Mouse (Mus musculus) adrenal gland, adult 8-10 months (tissue): Measurements from ENCODE around the gene Npm3. TPM values are rescaled to one million over a fixed set of nuclear protein-coding genes. Genes with fewer than 3 reads are reported as not detected.

Experiments used
- DNase-seq: peaks from one replicate; pipeline ENCODE4 v3.0.0; 2022
- total RNA-seq, 4 experiments: library from RNA; stranded (reverse); gene quantifications; 2 replicates each; pipeline ENCODE4 v1.2.4; 2022

Gene Npm3
- total RNA-seq, 4 experiments from 2014 or later = 26.4 to 35.4 (median 29.2) TPM

DNA sequence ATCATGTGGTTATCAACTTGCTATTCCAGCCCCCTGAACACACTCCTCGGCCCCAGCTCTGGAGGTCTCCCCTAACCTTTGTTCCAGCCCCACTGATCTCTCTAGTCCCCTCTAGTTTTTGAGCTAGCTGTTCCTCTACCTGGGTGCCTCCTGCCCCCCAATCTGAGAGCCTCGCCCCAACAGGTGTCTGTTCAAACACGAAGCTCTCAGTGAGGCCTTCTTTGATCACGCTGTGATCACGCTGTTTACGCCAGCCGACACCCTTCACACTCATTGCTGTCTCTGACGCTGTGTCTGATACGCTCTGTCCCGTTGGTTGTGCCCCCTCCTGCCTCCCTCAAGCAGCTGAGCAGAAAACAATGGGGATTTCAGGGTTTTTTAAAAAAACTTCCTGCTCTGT, 15.8 kb downstream of the Npm3 start:
- no peak for DNase-seq

GRCm38 (mm10) chr19:45731658-45732057, 17.7 kb downstream of the Npm3 start:
- DNase-seq = no peak

DNA sequence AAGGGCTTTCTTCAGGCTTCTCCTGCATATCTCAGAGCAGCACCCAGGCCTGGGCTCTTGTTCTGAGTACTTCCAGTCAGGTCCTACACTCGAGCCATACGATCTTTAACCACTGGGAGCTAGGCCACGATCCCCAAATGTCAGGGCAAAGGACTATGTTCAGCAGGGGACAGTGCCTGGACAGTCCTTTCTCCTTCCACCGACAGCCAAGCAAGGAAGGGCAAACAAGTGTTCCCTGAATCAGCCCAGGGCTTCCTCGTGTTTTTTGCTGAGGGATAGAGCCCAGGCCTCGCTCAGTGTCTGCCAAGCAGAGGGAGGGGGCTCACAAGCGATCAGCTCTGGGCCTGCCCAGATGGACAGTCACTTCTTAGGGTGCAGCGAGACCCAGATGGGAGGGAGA, 19.3 kb downstream of the Npm3 start:
- DNase-seq = no peak

DNA sequence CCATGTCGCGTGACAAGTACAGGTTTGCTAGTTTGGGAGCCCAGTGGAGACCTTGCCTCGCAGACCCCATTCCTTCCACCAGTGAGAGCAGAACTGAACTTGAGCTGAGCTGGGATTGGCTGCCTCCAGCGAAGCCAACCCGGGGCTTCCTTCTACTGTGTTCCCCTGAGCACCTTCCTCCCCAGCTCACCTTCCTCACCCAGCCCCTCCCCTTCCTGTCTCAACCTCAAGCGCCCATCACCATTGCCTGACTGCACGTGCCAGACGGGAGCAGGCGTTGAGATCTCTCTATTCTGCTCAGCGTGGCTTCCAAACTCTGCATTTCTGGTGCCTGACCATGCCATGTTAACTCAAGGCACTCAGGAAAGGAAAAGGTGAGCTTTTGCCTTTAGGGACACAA, 22.2 kb downstream of the Npm3 start:
- DNase-seq = no peak

DNA sequence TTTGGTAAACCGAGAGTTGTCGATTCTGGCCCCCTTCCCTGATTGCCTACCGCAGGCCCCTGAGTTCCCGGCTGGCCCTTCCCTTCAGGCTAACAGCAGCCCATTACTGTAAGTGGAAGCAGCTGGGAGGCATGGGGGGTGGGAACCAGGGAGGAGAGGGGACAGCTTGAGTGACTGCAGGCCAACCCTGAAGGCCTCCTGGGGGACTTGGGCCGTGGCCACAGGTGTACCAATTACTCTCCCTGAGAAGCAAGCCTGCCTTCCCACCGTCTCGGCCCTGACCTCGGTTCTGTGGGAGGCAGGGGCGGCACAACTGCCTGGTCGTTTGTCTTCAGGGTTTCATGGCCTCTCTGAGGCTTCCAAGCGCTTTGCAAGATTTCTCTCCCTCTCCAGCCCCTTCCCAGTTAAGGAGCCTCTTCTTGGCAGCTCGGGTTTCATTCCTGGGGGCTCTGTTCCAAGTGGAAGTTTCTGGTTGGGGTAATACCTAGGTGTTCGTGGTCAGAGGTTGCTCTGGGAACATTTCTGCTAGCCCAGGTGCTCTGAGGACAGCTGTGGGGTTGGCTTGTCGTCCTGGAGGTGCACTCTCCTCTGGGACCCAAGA, 23.6 kb downstream of the Npm3 start:
- no peak for DNase-seq

GRCm38 (mm10) chr19:45722188-45722587, 27.2 kb downstream of the Npm3 start:
- no peak for DNase-seq

- no peak for DNase-seq
Observed at GRCm38 (mm10) chr19:45718286-45718685, 31.1 kb downstream of the Npm3 start.

DNA sequence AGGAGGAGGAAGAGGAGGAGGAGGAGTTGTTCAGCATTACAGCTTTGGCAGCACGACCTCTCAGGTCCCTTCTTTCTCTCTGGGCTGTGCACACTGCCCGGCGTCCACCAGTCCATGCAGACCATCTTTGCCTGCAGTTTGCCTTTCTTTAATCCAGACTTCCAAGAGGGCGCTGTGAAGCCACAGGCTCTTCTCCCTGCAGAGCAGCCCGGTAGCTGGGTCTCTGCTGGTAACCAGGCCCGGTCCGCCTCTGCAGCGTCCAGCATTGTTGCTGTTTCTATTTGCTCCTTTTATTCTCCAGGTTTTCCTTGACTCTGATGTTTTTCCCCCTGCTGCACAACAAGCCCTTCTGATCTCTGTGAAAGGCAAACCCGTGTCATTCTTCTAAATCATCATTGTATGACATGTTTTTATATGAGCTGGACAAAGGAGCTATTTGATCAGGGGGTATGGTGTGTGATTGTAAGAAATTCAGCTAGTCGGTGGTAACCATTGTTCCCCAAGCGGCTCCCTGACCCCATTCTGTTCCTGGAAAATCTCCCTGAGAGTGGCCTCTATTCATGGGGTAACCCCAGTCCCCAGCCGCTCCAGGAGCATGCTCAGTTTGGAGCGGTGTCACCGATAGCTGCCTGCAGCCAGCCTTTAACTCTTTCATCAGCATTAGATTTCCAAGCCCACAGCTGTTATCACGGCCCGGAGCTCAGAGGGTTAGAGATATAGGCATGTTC, 31.7 kb downstream of the Npm3 start:
- peak; percentile 18 for DNase-seq

DNA sequence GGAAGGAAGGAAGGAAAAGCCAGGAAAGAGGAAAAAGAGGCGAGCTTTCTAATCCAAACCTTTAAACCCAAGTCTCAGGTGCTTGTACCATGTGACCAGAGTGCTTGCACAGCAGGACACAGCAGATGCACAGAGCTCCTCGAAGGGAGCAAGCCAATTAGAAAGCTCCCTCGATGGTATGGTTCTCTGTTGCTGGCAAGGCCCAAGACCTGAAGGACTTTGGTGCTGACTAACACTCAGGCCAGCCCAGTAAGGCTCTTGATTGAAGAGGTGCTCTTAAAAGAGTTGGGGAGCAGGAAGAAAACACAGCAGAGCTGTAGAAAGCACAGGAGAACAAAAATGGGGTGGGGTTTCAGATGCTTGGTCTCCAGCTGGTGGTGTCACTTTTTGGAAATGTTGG, 40.7 kb downstream of the Npm3 start:
- DNase-seq = no peak

Other genes with a start within 250 kb of the Npm3 start
- 10 to 100 TPM; 15.2 to 18.4 (median 16.7) TPM for gene Poll, start 189.1 kb downstream of the Npm3 start, total RNA-seq
- gene Gm17018, start 189.0 kb downstream of the Npm3 start, total RNA-seq = 10 to 100 TPM; 34.3 to 43.0 (median 36.2) TPM
- gene Fbxw4, start 89.3 kb downstream of the Npm3 start, total RNA-seq = 10 to 100 TPM; 25.6 to 36.1 (median 30.8) TPM
- gene Fgf8, start 6.7 kb downstream of the Npm3 start, total RNA-seq = not detected
- 10 to 100 TPM; 67.3 to 95.3 (median 84.0) TPM for gene Mgea5, start 34.2 kb upstream of the Npm3 start, total RNA-seq
- 1 to 10 TPM in 1 of 4 experiments, under 1 TPM in 3; 0.45 to 2.0 (median 0.61) TPM for gene Kcnip2, start 66.5 kb upstream of the Npm3 start, total RNA-seq
- 10 to 100 TPM; 19.0 to 27.7 (median 20.8) TPM for gene Armh3, start 248.9 kb upstream of the Npm3 start, total RNA-seq